Mouse (Mus musculus): ENCODE results near the gene Psmd4. TPM values are rescaled to one million over a fixed set of nuclear protein-coding genes. Genes with fewer than 3 reads are reported as not detected.
A peak's percentile ranks its signal among the peaks of the same experiment; 100 is the strongest.

The Psmd4 gene
- polyA plus RNA-seq, 2 experiments: 150 to 153 TPM

- Histone ChIP-seq H3K9me3 (ENCODE audit: control insufficient read depth, low read length) (no peaks in the 10 kb centered on the region), H3K4me2 (ENCODE audit: low read depth) (no peak overlapping the region), H3K36me3 (replicated peaks; ENCODE audit: control insufficient read depth, insufficient read depth, low read depth) (no peaks in the 10 kb centered on the region), H3K27me3 (ENCODE audit: control insufficient read depth, insufficient read depth, low read length) (no peaks in the 10 kb centered on the region), H3K4me1 (replicated peaks; ENCODE audit: control insufficient read depth in 2 of 2, insufficient read depth in 2 of 2, low read length in 1 of 2) (peaks cover 10 to 11% of the 10 kb centered on the region in 2 experiments), H3K27ac (no peak overlapping the region), H3K9ac (replicated peaks) (no peak overlapping the region), H3K4me3 (ENCODE audit: insufficient read depth in 1 of 2, low read depth in 2 of 2, low read length in 2 of 2) (no peak overlapping the region)
- no peak for DNase-seq (ENCODE audit: low read depth in 3 of 3, low spot score in 3 of 3)
- TF ChIP-seq EP300 (IDR thresholded peaks at IDR 0.05; ENCODE audit: low read depth): no peak
- no peak for TF ChIP-seq CTCF (IDR thresholded peaks at IDR 0.05; ENCODE audit: low read depth)
- no peak for ATAC-seq (ENCODE audit: insufficient read depth)
- 67% methylated on average over 2 of the region's 2 CpGs for WGBS (ENCODE audit: insufficient replicate concordance)
Measured at GRCm38 (mm10) chr3:95018741-95019140, 23.7 kb downstream of the Psmd4 start.

- Histone ChIP-seq H3K27me3 (ENCODE audit: control insufficient read depth, insufficient read depth, low read length) (no peaks in the 10 kb centered on the region), H3K36me3 (replicated peaks; ENCODE audit: control insufficient read depth, insufficient read depth, low read depth) (peaks cover 5% of the 10 kb centered on the region), H3K9ac (replicated peaks) (peak overlapping the region; percentile 83), H3K27ac (peak overlapping the region; percentile 96), H3K4me1 (replicated peaks; ENCODE audit: control insufficient read depth in 2 of 2, insufficient read depth in 2 of 2, low read length in 1 of 2) (peaks cover 10 to 11% of the 10 kb centered on the region in 2 experiments), H3K4me2 (ENCODE audit: low read depth) (peak overlapping the region; percentile 99), H3K4me3 (ENCODE audit: insufficient read depth in 1 of 2, low read depth in 2 of 2, low read length in 2 of 2) (peak overlapping the region; percentile 74 to 84), H3K9me3 (ENCODE audit: control insufficient read depth, low read length) (no peaks in the 10 kb centered on the region)
- WGBS (ENCODE audit: insufficient replicate concordance): 3% methylated on average over 21 of the region's 21 CpGs
- TF ChIP-seq EP300 (IDR thresholded peaks at IDR 0.05; ENCODE audit: low read depth) (no peak), CTCF (IDR thresholded peaks at IDR 0.05; ENCODE audit: low read depth) (no peak)
- DNase-seq (ENCODE audit: low read depth in 3 of 3, low spot score in 3 of 3) (no peak), ATAC-seq (ENCODE audit: insufficient read depth) (no peak)
Measured at GRCm38 (mm10) chr3:95016532-95017056, 25.8 kb downstream of the Psmd4 start.

GRCm38 (mm10) chr3:95015891-95016531 lies 26.4 kb downstream of the Psmd4 start:
- ATAC-seq (ENCODE audit: insufficient read depth): peak; percentile 71
- TF ChIP-seq EP300 (IDR thresholded peaks at IDR 0.05; ENCODE audit: low read depth) (peak; percentile 44; the same call in 1 of the 2 replicates), CTCF (IDR thresholded peaks at IDR 0.05; ENCODE audit: low read depth) (peak; percentile 7; the same call in 1 of the 2 replicates)
- Histone ChIP-seq H3K9ac (replicated peaks) (peak overlapping the region; percentile 83), H3K4me3 (ENCODE audit: insufficient read depth in 1 of 2, low read depth in 2 of 2, low read length in 2 of 2) (peak overlapping the region; percentile 74 to 84), H3K9me3 (ENCODE audit: control insufficient read depth, low read length) (no peaks in the 10 kb centered on the region), H3K27me3 (ENCODE audit: control insufficient read depth, insufficient read depth, low read length) (no peaks in the 10 kb centered on the region), H3K4me1 (replicated peaks; ENCODE audit: control insufficient read depth in 2 of 2, insufficient read depth in 2 of 2, low read length in 1 of 2) (peaks cover 10 to 11% of the 10 kb centered on the region in 2 experiments), H3K27ac (peak overlapping the region; percentile 96), H3K36me3 (replicated peaks; ENCODE audit: control insufficient read depth, insufficient read depth, low read depth) (peaks cover 11% of the 10 kb centered on the region), H3K4me2 (ENCODE audit: low read depth) (peak overlapping the region; percentile 99)
- DNase-seq (ENCODE audit: low read depth in 3 of 3, low spot score in 3 of 3): peak; percentile 88 to 96 (median 92)
- WGBS (ENCODE audit: insufficient replicate concordance): 0% methylated on average over 40 of the region's 40 CpGs

- Histone ChIP-seq H3K9me3 (ENCODE audit: control insufficient read depth, low read length) (no peaks in the 10 kb centered on the region), H3K27ac (peak within 1 kb of the TSS; percentile 96), H3K36me3 (replicated peaks; ENCODE audit: control insufficient read depth, insufficient read depth, low read depth) (peaks cover 16% of the 10 kb centered on the region), H3K27me3 (ENCODE audit: control insufficient read depth, insufficient read depth, low read length) (no peaks in the 10 kb centered on the region), H3K4me2 (ENCODE audit: low read depth) (peak within 1 kb of the TSS; percentile 99), H3K4me1 (replicated peaks; ENCODE audit: control insufficient read depth in 2 of 2, insufficient read depth in 2 of 2, low read length in 1 of 2) (peaks cover 10 to 11% of the 10 kb centered on the region in 2 experiments), H3K4me3 (ENCODE audit: insufficient read depth in 1 of 2, low read depth in 2 of 2, low read length in 2 of 2) (peak within 1 kb of the TSS; percentile 74 to 84), H3K9ac (replicated peaks) (peak within 1 kb of the TSS; percentile 83)
- TF ChIP-seq CTCF (IDR thresholded peaks at IDR 0.05; ENCODE audit: low read depth): no peak
- TF ChIP-seq EP300 (IDR thresholded peaks at IDR 0.05; ENCODE audit: low read depth): no peak; the same call in 1 of the 2 replicates
- DNase-seq (ENCODE audit: low read depth in 3 of 3, low spot score in 3 of 3) (peak; percentile 99 to 100 (median 100)), ATAC-seq (ENCODE audit: insufficient read depth) (peak; percentile 96)
- WGBS (ENCODE audit: insufficient replicate concordance): under 1% methylated on average over 24 of the region's 37 CpGs
Measured at GRCm38 (mm10) chr3:95015337-95015872, 27.0 kb downstream of the Psmd4 start, which contains the start of gene Zfp687. TSS of gene Zfp687 (minus strand) at chr3:95015448.

All from liver, embryonic 14.5 days (tissue).